ENCODE assay signal across 8 mouse cellular contexts in the genomic region with DNA sequence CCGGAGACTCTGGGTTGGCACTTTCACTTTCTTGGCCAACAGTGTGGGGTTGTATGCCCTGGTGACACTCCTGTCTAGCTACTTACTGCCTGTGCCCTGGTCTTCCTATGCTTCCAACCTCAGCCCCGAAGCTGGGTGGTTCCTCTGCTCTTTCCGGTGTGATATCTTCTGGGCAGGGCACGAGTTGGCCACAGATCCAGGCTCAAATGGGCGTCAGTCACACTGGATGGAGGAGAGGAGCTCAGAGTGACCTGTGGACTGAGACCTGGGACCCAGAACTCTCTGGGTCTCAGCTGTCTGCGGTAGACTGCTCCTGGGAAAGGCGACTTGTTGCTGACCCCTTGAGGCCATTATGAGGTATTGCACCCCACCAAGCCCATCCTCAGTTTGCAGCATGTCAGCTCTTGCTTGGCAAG. TPM values are rescaled to one million over a fixed set of nuclear protein-coding genes. Genes with fewer than 3 reads are reported as not detected.
DNase-seq lines count a peak whose midpoint lies in the region; ATAC-seq and TF ChIP-seq lines count a peak whose summit lies in the region.

Arhgef16 (minus strand) TSS at position 211 of the 416 bp plus-strand sequence.

- H3K36me3 ChIP-seq in ES-E14 (ENCODE audit: control insufficient read depth, insufficient read depth, low read length, poor library complexity, severe bottlenecking) = no peaks in the 10 kb centered on the region
- no peaks in the 10 kb centered on the region for H3K36me3 ChIP-seq in heart, embryonic 12.5 days
- H3K36me3 ChIP-seq in kidney, embryonic 14.5 days (ENCODE audit: control insufficient read depth, insufficient read depth, low read length) = no peaks in the 10 kb centered on the region
- H3K36me3 ChIP-seq in liver, embryonic 11.5 days (ENCODE audit: control insufficient read depth, insufficient read depth, low read length) = no peaks in the 10 kb centered on the region

- peak; percentile 47; the same call in 1 of the 2 replicates for ATAC-seq in heart, embryonic 12.5 days (ENCODE audit: insufficient number of reproducible peaks, low FRiP score)
- ATAC-seq in kidney, embryonic 14.5 days (ENCODE audit: low FRiP score, low TSS enrichment) = peak; percentile 55; the same call in 1 of the 2 replicates
- peak; percentile 63 for ATAC-seq in liver, embryonic 11.5 days (replicated peaks; ENCODE audit: low FRiP score)

- H3K27me3 ChIP-seq in heart, embryonic 12.5 days (replicated peaks) = peaks cover 44% of the 10 kb centered on the region
- H3K27me3 ChIP-seq in kidney, embryonic 14.5 days (ENCODE audit: control insufficient read depth, insufficient read depth, low read length) = peaks cover 25% of the 10 kb centered on the region
- peaks cover 31% of the 10 kb centered on the region for H3K27me3 ChIP-seq in liver, embryonic 11.5 days (replicated peaks; ENCODE audit: control insufficient read depth, insufficient read depth, low read length)

- no peak within 1 kb of the TSS for H3K9ac ChIP-seq in ES-E14 (ENCODE audit: insufficient read depth, low read depth, low read length, poor library complexity, severe bottlenecking)
- H3K9ac ChIP-seq in heart, embryonic 12.5 days = 0 out of 2 replicates have a peak within 1 kb of the TSS, but pooled peaks have one; percentile 22
- no peak within 1 kb of the TSS for H3K9ac ChIP-seq in kidney, embryonic 14.5 days (ENCODE audit: low read depth, low read length)
- no peak within 1 kb of the TSS for H3K9ac ChIP-seq in liver, embryonic 11.5 days (ENCODE audit: low read depth, low read length)

- no peaks in the 10 kb centered on the region for H3K9me3 ChIP-seq in ES-E14 (ENCODE audit: control insufficient read depth, insufficient read depth, low read depth, low read length)
- H3K9me3 ChIP-seq in heart, embryonic 12.5 days (replicated peaks) = 0 out of 2 replicates have a peak, but pooled peaks cover 7% of the 10 kb centered on the region
- H3K9me3 ChIP-seq in kidney, embryonic 14.5 days (ENCODE audit: control insufficient read depth, low read length) = no peaks in the 10 kb centered on the region
- H3K9me3 ChIP-seq in liver, embryonic 11.5 days (ENCODE audit: control insufficient read depth, low read length) = no peaks in the 10 kb centered on the region

- in situ Hi-C loops in ES-E14 (cut with MboI; ENCODE audit: low sequenced_read_pairs in 2 of 2, unreplicated experiment in 2 of 2) = no loop called here

- H3K27ac ChIP-seq in ES-E14 (ENCODE audit: insufficient read depth, low read depth, low read length, poor library complexity, severe bottlenecking) = no peak within 1 kb of the TSS
- H3K27ac ChIP-seq in heart, embryonic 12.5 days (ENCODE audit: poor library complexity, severe bottlenecking) = no peak within 1 kb of the TSS
- no peak within 1 kb of the TSS for H3K27ac ChIP-seq in kidney, embryonic 14.5 days (ENCODE audit: low read depth, low read length)
- no peak within 1 kb of the TSS for H3K27ac ChIP-seq in liver, embryonic 11.5 days (ENCODE audit: low read depth, low read length)

- H3K4me1 ChIP-seq in ES-E14 (ENCODE audit: control insufficient read depth in 2 of 2, insufficient read depth in 2 of 2, low read length in 2 of 2, poor library complexity in 1 of 2) = peaks cover 1 to 15% of the 10 kb centered on the region in 2 experiments; a peak in 1 of 4 replicates
- H3K4me1 ChIP-seq in heart, embryonic 12.5 days (replicated peaks) = peaks cover 15% of the 10 kb centered on the region
- peaks cover 14% of the 10 kb centered on the region for H3K4me1 ChIP-seq in kidney, embryonic 14.5 days (ENCODE audit: control insufficient read depth, insufficient read depth, low read length)
- peaks cover 3% of the 10 kb centered on the region; the same call in 1 of the 2 replicates for H3K4me1 ChIP-seq in liver, embryonic 11.5 days (replicated peaks; ENCODE audit: control insufficient read depth, insufficient read depth, low read length)

- DNase-seq in 3134 (ENCODE audit: extremely low read depth, insufficient read length, low spot score) (peak; percentile 36), ES-E14 (ENCODE audit: low read depth, low spot score) (peak; percentile 65)
- peak; percentile 41 for DNase-seq in cerebellum, adult 9-10 months
- DNase-seq in liver, embryonic 11.5 days (ENCODE audit: low spot score) = peak; percentile 50
- peak; percentile 11 to 26 for DNase-seq in natural killer cell, adult 2 months (ENCODE audit: low spot score in 2 of 2)
- DNase-seq in urinary bladder, postnatal 36 days (ENCODE audit: low spot score in 2 of 2) = peak; percentile 27 to 34

- H3K4me3 ChIP-seq in ES-E14 (ENCODE audit: insufficient read depth in 1 of 2, low read depth in 1 of 2, low read length in 2 of 2, poor library complexity in 1 of 2, severe bottlenecking in 1 of 2) = no peak within 1 kb of the TSS
- no peak within 1 kb of the TSS for H3K4me3 ChIP-seq in heart, embryonic 12.5 days
- H3K4me3 ChIP-seq in kidney, embryonic 14.5 days (ENCODE audit: low read length) = no peak within 1 kb of the TSS
- no peak within 1 kb of the TSS for H3K4me3 ChIP-seq in liver, embryonic 11.5 days (ENCODE audit: low read depth, low read length)

- 18% methylated on average over 7 of the region's 7 CpGs for WGBS in heart, embryonic 12.5 days
- 24% methylated on average over 7 of the region's 7 CpGs for WGBS in kidney, embryonic 14.5 days
- 20% methylated on average over 7 of the region's 7 CpGs for WGBS in liver, embryonic 11.5 days

- H3K4me2 ChIP-seq in heart, embryonic 12.5 days = peak within 1 kb of the TSS; percentile 27; the same call in 1 of the 2 replicates
- no peak within 1 kb of the TSS for H3K4me2 ChIP-seq in kidney, embryonic 14.5 days (replicated peaks; ENCODE audit: low read depth, low read length)
- no peak within 1 kb of the TSS for H3K4me2 ChIP-seq in liver, embryonic 11.5 days

TF ChIP-seq in ES-E14, 5 proteins besides CTCF, POLR2A, EP300 and RAD21:
- TF ChIP-seq ZC3H11A (IDR thresholded peaks at IDR 0.05; ENCODE audit: borderline replicate concordance, low read depth, low read length) = 0 out of 2 replicates have a peak, but pooled peaks have one; percentile 58
- no peak for TF ChIP-seq CHD2 (IDR thresholded peaks at IDR 0.05; ENCODE audit: low read depth, low read length)
TF ChIP-seq in ES-E14: peak in this region for 1.

RNA-seq across cellular contexts. Expression of gene Arhgef16, which starts in this region (rescaled TPM):
- total RNA-seq in ES-E14 (2012; rRNA removed) = 4.2 and 6.8 TPM in 2 replicates
- polyA plus RNA-seq in heart, embryonic 12.5 days (2016; fragmentation: Nextera tagmentation; extraction: Ambion mirVana) = 1.8 and 1.9 TPM in 2 replicates
- 16.3 and 28.2 TPM in 2 replicates for polyA plus RNA-seq in kidney, embryonic 14.5 days (2014; fragmentation: Nextera tagmentation; extraction: Ambion mirVana)
- polyA plus RNA-seq in liver, embryonic 11.5 days (2014; fragmentation: Nextera tagmentation; extraction: Ambion mirVana) = 5.3 and 5.9 TPM in 2 replicates
